Mouse (Mus musculus) T-cell, adult 66 days (primary cell): ENCODE results near the gene Hinfp. TPM values are rescaled to one million over a fixed set of nuclear protein-coding genes. Genes with fewer than 3 reads are reported as not detected.

Experiments used
- total RNA-seq, 2 experiments: library from RNA; stranded (reverse); gene quantifications; 3 replicates in 1 of 2; 4 replicates in 1 of 2; pipeline ENCODE4 v1.2.4; 2023

The Hinfp gene
- 10 to 100 TPM; 55.1 to 69.3 TPM for total RNA-seq

GRCm38 (mm10) chr9:44305466-44306079, at the start of gene Hinfp:
Gene Hinfp (minus strand): TSS chr9:44305671.

GRCm38 (mm10) chr9:44343781-44344421, 38.4 kb upstream of the Hinfp start, which contains the start of gene Hmbs:
Gene Hmbs (minus strand): TSS chr9:44344228.

GRCm38 (mm10) chr9:44334396-44335330, 29.2 kb upstream of the Hinfp start, which contains the start of gene H2afx:
Gene H2afx (plus strand): TSS chr9:44334694.

GRCm38 (mm10) chr9:44325768-44326370, 20.4 kb upstream of the Hinfp start, which contains the start of gene Dpagt1:
Gene Dpagt1 (plus strand): TSS chr9:44326019.

GRCm38 (mm10) chr9:44319887-44320798, 14.7 kb upstream of the Hinfp start, which contains the start of gene C2cd2l:
Gene C2cd2l (minus strand): TSS chr9:44320285.

GRCm38 (mm10) chr9:44288076-44288958, 17.2 kb downstream of the Hinfp start, which contains the start of gene Abcg4:
Gene Abcg4 (minus strand): TSS chr9:44288615.

GRCm38 (mm10) chr9:44268432-44268831, 37.0 kb downstream of the Hinfp start, which contains the start of gene Nlrx1:
Gene Nlrx1 (minus strand): TSS chr9:44268599.

GRCm38 (mm10) chr9:44251314-44251713, 54.2 kb downstream of the Hinfp start, which contains the start of gene Pdzd3:
Gene Pdzd3 (minus strand): TSS chr9:44251471.

Other genes starting within 250 kb of the Hinfp start
- 10 to 100 TPM; 17.1 to 18.9 TPM for gene Usp2, start 238.7 kb downstream of the Hinfp start, total RNA-seq
- under 1 TPM; 0.29 to 0.30 TPM for gene Mfrp, start 203.9 kb downstream of the Hinfp start, total RNA-seq
- gene C1qtnf5, start 198.4 kb downstream of the Hinfp start, total RNA-seq: under 1 TPM in 1 of 2 experiments, not detected in 1; 0.83 TPM
- under 1 TPM in 1 of 2 experiments, not detected in 1; 0.17 TPM for gene Gm49380, start 192.2 kb downstream of the Hinfp start, total RNA-seq
- 10 to 100 TPM; 21.5 to 25.5 TPM for gene Rnf26, start 192.2 kb downstream of the Hinfp start, total RNA-seq
- gene Mcam, start 171.2 kb downstream of the Hinfp start, total RNA-seq: under 1 TPM; 0.33 to 0.79 TPM
- 100 to 1,000 TPM; 169 to 185 TPM for gene Cbl, start 71.6 kb downstream of the Hinfp start, total RNA-seq
- gene Ccdc153, start 65.0 kb downstream of the Hinfp start, total RNA-seq: not detected
- under 1 TPM in 1 of 2 experiments, not detected in 1; 0.50 TPM for gene Pdzd3, start 54.2 kb downstream of the Hinfp start, total RNA-seq
- gene Nlrx1, start 37.1 kb downstream of the Hinfp start, total RNA-seq: 1 to 10 TPM; 3.6 to 5.0 TPM
- under 1 TPM in 1 of 2 experiments, not detected in 1; 0.47 TPM for gene Abcg4, start 17.1 kb downstream of the Hinfp start, total RNA-seq
- 10 to 100 TPM; 17.0 to 29.0 TPM for gene C2cd2l, start 14.6 kb upstream of the Hinfp start, total RNA-seq
- gene Dpagt1, start 20.3 kb upstream of the Hinfp start, total RNA-seq: 10 to 100 TPM in 1 of 2 experiments, 1 to 10 TPM in 1; 8.9 to 11.5 TPM
- 10 to 100 TPM; 37.5 to 58.5 TPM for gene H2afx, start 29.0 kb upstream of the Hinfp start, total RNA-seq
- 10 to 100 TPM; 18.0 to 24.2 TPM for gene Hmbs, start 38.6 kb upstream of the Hinfp start, total RNA-seq
- 10 to 100 TPM; 51.2 to 57.1 TPM for gene Vps11, start 56.0 kb upstream of the Hinfp start, total RNA-seq
- 10 to 100 TPM; 71.4 to 78.9 TPM for gene Hyou1, start 73.8 kb upstream of the Hinfp start, total RNA-seq
- gene Slc37a4, start 91.2 kb upstream of the Hinfp start, total RNA-seq: 10 to 100 TPM; 16.4 to 18.4 TPM
- 1,000 to 10,000 TPM; 2,876 to 2,979 TPM for gene Rps25, start 101.5 kb upstream of the Hinfp start, total RNA-seq
- gene Trappc4, start 101.9 kb upstream of the Hinfp start, total RNA-seq: 10 to 100 TPM; 50.5 to 56.7 TPM
- 10 to 100 TPM; 33.1 to 41.6 TPM for gene Ccdc84, start 112.9 kb upstream of the Hinfp start, total RNA-seq
- gene Foxr1, start 135.5 kb upstream of the Hinfp start, total RNA-seq: not detected
- not detected for gene Upk2, start 149.3 kb upstream of the Hinfp start, total RNA-seq
- gene Bcl9l, start 177.2 kb upstream of the Hinfp start, total RNA-seq: 100 to 1,000 TPM; 207 to 232 TPM